Mouse (Mus musculus) bone marrow, adult 2 months (tissue): ENCODE results near the gene Pp2d1.

Experiments used
- CTCF ChIP-seq: fragments of 200-500 bp; IDR thresholded peaks from 2 replicates; pipeline ENCODE4 v1.5.1; 2011; ENCODE audit warnings: low read length, control low read depth; ENCODE audit not compliant: control insufficient read depth, insufficient read depth
- POLR2A ChIP-seq: fragments of 200-500 bp; IDR thresholded peaks from 2 replicates; pipeline ENCODE4 v1.6.1; 2011; ENCODE audit warnings: low read depth, mild to moderate bottlenecking, control low read depth, low read length, borderline replicate concordance; ENCODE audit not compliant: control insufficient read depth

- no peak for TF ChIP-seq CTCF
- no peak for TF ChIP-seq POLR2A
Observed at GRCm38 (mm10) chr17:53564837-53565236, 25.6 kb upstream of the Pp2d1 start.
